ENCODE assay signal across 10 mouse cellular contexts in genomic region chr6:145389904-145390303, GRCm38 (mm10).
DNase-seq lines count a peak whose midpoint lies in the region; ATAC-seq and TF ChIP-seq lines count a peak whose summit lies in the region.
"Had no signal": no experiment of that assay in that cellular context is flagged by ENCODE, and none has a peak within 500 bp of the region (broad histone marks: within the 10 kb centered on the region; RNA-seq: fewer than 3 reads in every experiment).

No protein-coding gene starts in this region.

- DNase-seq in limb, embryonic 11.5 days (ENCODE audit: low spot score) = no peak
- DNase-seq in limb, embryonic 10.5 days (ENCODE audit: low spot score) = no peak
- peak; percentile 75 to 81 for DNase-seq in frontal cortex, postnatal 36 days (ENCODE audit: low spot score in 2 of 2)
- DNase-seq in left cerebral cortex, adult 9 months (ENCODE audit: low spot score in 2 of 2) = peak; percentile 62 to 82
- DNase-seq in stomach, postnatal 0 days (ENCODE audit: low spot score) = peak; percentile 11
- DNase-seq in urinary bladder, postnatal 25 days (ENCODE audit: low spot score) = no peak
- no peak for DNase-seq in spleen, postnatal 10 days (ENCODE audit: low spot score in 2 of 2)
- DNase-seq: spleen, adult 18-20 months had no signal

- no peaks in the 10 kb centered on the region for H3K4me1 ChIP-seq in limb, embryonic 11.5 days (ENCODE audit: control insufficient read depth, insufficient read depth, low read length)
- peaks cover 5% of the 10 kb centered on the region; the same call in 1 of the 2 replicates for H3K4me1 ChIP-seq in limb, embryonic 10.5 days
- no peaks in the 10 kb centered on the region for H3K4me1 ChIP-seq in stomach, postnatal 0 days (replicated peaks; ENCODE audit: control insufficient read depth, insufficient read depth)

- no peak overlapping the region for H3K9ac ChIP-seq in limb, embryonic 11.5 days (ENCODE audit: low read length)
- H3K9ac ChIP-seq in stomach, postnatal 0 days (ENCODE audit: low read length) = no peak overlapping the region
- H3K9ac ChIP-seq: liver, embryonic 14.5 days had no signal

- 0 out of 2 replicates have a peak, but pooled peaks have one; percentile 13 for ATAC-seq in limb, embryonic 11.5 days (ENCODE audit: insufficient number of reproducible peaks, low FRiP score, low TSS enrichment, low read depth)
- ATAC-seq in stomach, postnatal 0 days (ENCODE audit: low FRiP score, low TSS enrichment) = no peak
- ATAC-seq: Patski had no signal

- no peak overlapping the region for H3K4me3 ChIP-seq in limb, embryonic 11.5 days (ENCODE audit: low read depth, low read length)
- no peak overlapping the region for H3K4me3 ChIP-seq in limb, embryonic 10.5 days
- no peak overlapping the region for H3K4me3 ChIP-seq in stomach, postnatal 0 days (ENCODE audit: low read depth, low read length)

- 81% methylated on average over 7 of the region's 7 CpGs for WGBS in limb, embryonic 11.5 days
- WGBS in limb, embryonic 10.5 days = 76% methylated on average over 7 of the region's 7 CpGs
- 71% methylated on average over 7 of the region's 7 CpGs for WGBS in stomach, postnatal 0 days

- no peak for TF ChIP-seq EP300 in stomach, postnatal 0 days (optimal IDR thresholded peaks at IDR 0.05)

- no peak overlapping the region for H3K27ac ChIP-seq in limb, embryonic 11.5 days (replicated peaks; ENCODE audit: low read depth, low read length)
- H3K27ac ChIP-seq in limb, embryonic 10.5 days = no peak overlapping the region
- no peak overlapping the region for H3K27ac ChIP-seq in stomach, postnatal 0 days (replicated peaks)
- H3K27ac ChIP-seq: liver, embryonic 14.5 days had no signal

- no peak overlapping the region for H3K4me2 ChIP-seq in limb, embryonic 11.5 days (ENCODE audit: low read depth, severe bottlenecking)
- no peak overlapping the region for H3K4me2 ChIP-seq in stomach, postnatal 0 days (replicated peaks; ENCODE audit: low read depth)

- H3K36me3 ChIP-seq in limb, embryonic 11.5 days (ENCODE audit: control insufficient read depth, insufficient read depth, low read length) = no peaks in the 10 kb centered on the region
- H3K36me3 ChIP-seq in limb, embryonic 10.5 days = no peaks in the 10 kb centered on the region
- H3K36me3 ChIP-seq in stomach, postnatal 0 days (ENCODE audit: control insufficient read depth, insufficient read depth, low read length) = no peaks in the 10 kb centered on the region

- H3K27me3 ChIP-seq in limb, embryonic 11.5 days (ENCODE audit: control insufficient read depth, insufficient read depth, low read length) = no peaks in the 10 kb centered on the region
- H3K27me3 ChIP-seq in limb, embryonic 10.5 days (ENCODE audit: low read depth, poor library complexity, severe bottlenecking) = no peaks in the 10 kb centered on the region
- no peaks in the 10 kb centered on the region for H3K27me3 ChIP-seq in stomach, postnatal 0 days (ENCODE audit: control insufficient read depth, insufficient read depth, low read length)

- TF ChIP-seq CTCF in stomach, postnatal 0 days (IDR thresholded peaks at IDR 0.05; ENCODE audit: low read depth) = no peak

- no peaks in the 10 kb centered on the region for H3K9me3 ChIP-seq in limb, embryonic 11.5 days (ENCODE audit: control insufficient read depth, low read length)
- H3K9me3 ChIP-seq in limb, embryonic 10.5 days (replicated peaks) = no peaks in the 10 kb centered on the region
- H3K9me3 ChIP-seq in stomach, postnatal 0 days (ENCODE audit: control insufficient read depth, low read length) = no peaks in the 10 kb centered on the region

Comparison
In these comparisons a context has a peak if more than half of its experiments do, and no peak if none do; other contexts are left out.
1. DNase-seq: peak in frontal cortex, postnatal 36 days (2 of 2), left cerebral cortex, adult 9 months (2 of 2) and stomach, postnatal 0 days (single experiment); none in limb, embryonic 11.5 days (single experiment), limb, embryonic 10.5 days (single experiment), urinary bladder, postnatal 25 days (single experiment) and spleen, postnatal 10 days (0 of 2).